14 mouse cellular contexts compared by ENCODE assay signal in the genomic region with DNA sequence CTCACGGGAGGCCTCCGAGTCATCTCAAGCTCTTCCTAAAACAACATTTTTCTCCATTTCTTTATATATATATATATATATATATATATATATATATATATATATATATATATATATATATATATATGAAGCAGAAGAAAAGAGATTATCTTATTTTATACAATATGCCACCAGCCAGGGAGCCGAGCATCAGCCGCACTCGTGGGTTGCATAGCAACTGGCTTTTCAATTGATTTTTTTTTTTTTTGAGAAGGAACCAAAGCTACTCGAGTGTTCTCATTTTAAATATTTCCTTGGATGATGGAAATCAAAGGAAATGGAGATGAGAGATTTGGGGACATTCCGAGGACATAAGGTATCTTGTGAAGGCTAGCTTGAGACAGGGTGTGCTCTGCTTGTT.
"Had no signal": no experiment of that assay in that cellular context is flagged by ENCODE, and none has a peak within 500 bp of the region (broad histone marks: within the 10 kb centered on the region; RNA-seq: fewer than 3 reads in every experiment).

No protein-coding gene starts in this region.

- H3K4me3 ChIP-seq: intestine, embryonic 15.5 days; limb, embryonic 10.5 days; limb, embryonic 13.5 days; liver, embryonic 12.5 days; liver, embryonic 15.5 days; lung, embryonic 15.5 days; megakaryocyte, embryonic 14.5 days; midbrain, embryonic 10.5 days; midbrain, embryonic 15.5 days; stomach, embryonic 15.5 days had no signal

- H3K27ac ChIP-seq: intestine, embryonic 15.5 days; limb, embryonic 10.5 days; limb, embryonic 13.5 days; liver, embryonic 12.5 days; liver, embryonic 15.5 days; lung, embryonic 15.5 days; midbrain, embryonic 10.5 days; midbrain, embryonic 15.5 days; stomach, embryonic 15.5 days had no signal

- H3K4me2 ChIP-seq: intestine, embryonic 15.5 days; limb, embryonic 13.5 days; liver, embryonic 12.5 days; liver, embryonic 15.5 days; lung, embryonic 15.5 days; midbrain, embryonic 15.5 days; stomach, embryonic 15.5 days had no signal

- H3K4me1 ChIP-seq: liver, embryonic 12.5 days; liver, embryonic 15.5 days had no signal

- DNase-seq: layer of hippocampus, adult 9-11 months; layer of hippocampus, postnatal 36 days; right cerebral cortex, postnatal 25 days; thymus, adult 18-20 months had no signal

- H3K36me3 ChIP-seq: intestine, embryonic 15.5 days; limb, embryonic 10.5 days; limb, embryonic 13.5 days; liver, embryonic 12.5 days; liver, embryonic 15.5 days; lung, embryonic 15.5 days; midbrain, embryonic 10.5 days; midbrain, embryonic 15.5 days; stomach, embryonic 15.5 days had no signal

- H3K9ac ChIP-seq: intestine, embryonic 15.5 days; limb, embryonic 13.5 days; liver, embryonic 12.5 days; liver, embryonic 15.5 days; lung, embryonic 15.5 days; midbrain, embryonic 15.5 days; stomach, embryonic 15.5 days had no signal

- H3K27me3 ChIP-seq: intestine, embryonic 15.5 days; limb, embryonic 13.5 days; liver, embryonic 15.5 days; lung, embryonic 15.5 days; midbrain, embryonic 15.5 days; stomach, embryonic 15.5 days had no signal

- ATAC-seq: intestine, embryonic 15.5 days; liver, embryonic 12.5 days; midbrain, embryonic 15.5 days had no signal

- H3K9me3 ChIP-seq: intestine, embryonic 15.5 days; limb, embryonic 10.5 days; liver, embryonic 12.5 days; liver, embryonic 15.5 days; lung, embryonic 15.5 days; midbrain, embryonic 10.5 days; midbrain, embryonic 15.5 days; stomach, embryonic 15.5 days had no signal
